Mouse (Mus musculus): ENCODE results near the gene Fxyd1. TPM values are rescaled to one million over a fixed set of nuclear protein-coding genes. Genes with fewer than 3 reads are reported as not detected.

Gene Fxyd1
- polyA plus RNA-seq, 1 experiment: 119 TPM

- no peaks in the 10 kb centered on the region for H3K27me3 ChIP-seq (replicated peaks; ENCODE audit: control insufficient read depth, insufficient read depth, low read length)
- no peak overlapping the region for H3K27ac ChIP-seq (ENCODE audit: insufficient read depth, low read depth, low read length)
- no peak for DNase-seq
- TF ChIP-seq POLR2A (IDR thresholded peaks at IDR 0.05; ENCODE audit: low read depth, low read length) (no peak), CTCF (conservative IDR thresholded peaks at IDR 0.05; ENCODE audit: insufficient read depth, insufficient read length, low read depth, low read length) (no peak)
- no peaks in the 10 kb centered on the region for H3K36me3 ChIP-seq (ENCODE audit: control insufficient read depth, insufficient read depth, low read length)
- no peak overlapping the region for H3K4me3 ChIP-seq (ENCODE audit: insufficient read depth, low read depth, low read length)
- no peaks in the 10 kb centered on the region for H3K4me1 ChIP-seq (ENCODE audit: control insufficient read depth, insufficient read depth, low read length)
- WGBS: 80% methylated on average over 8 of the region's 8 CpGs
Observed at GRCm38 (mm10) chr7:31079670-31080069, 22.7 kb upstream of the Fxyd1 start.

GRCm38 (mm10) chr7:31077885-31078445, 21.0 kb upstream of the Fxyd1 start:
- TF ChIP-seq CTCF (conservative IDR thresholded peaks at IDR 0.05; ENCODE audit: insufficient read depth, insufficient read length, low read depth, low read length) (peak; percentile 57), POLR2A (IDR thresholded peaks at IDR 0.05; ENCODE audit: low read depth, low read length) (no peak)
- DNase-seq: no peak
- Histone ChIP-seq H3K4me1 (ENCODE audit: control insufficient read depth, insufficient read depth, low read length) (no peaks in the 10 kb centered on the region), H3K27ac (ENCODE audit: insufficient read depth, low read depth, low read length) (no peak overlapping the region), H3K4me3 (ENCODE audit: insufficient read depth, low read depth, low read length) (no peak overlapping the region), H3K36me3 (ENCODE audit: control insufficient read depth, insufficient read depth, low read length) (no peaks in the 10 kb centered on the region), H3K27me3 (replicated peaks; ENCODE audit: control insufficient read depth, insufficient read depth, low read length) (no peaks in the 10 kb centered on the region)
- WGBS: 45% methylated on average over 5 of the region's 5 CpGs

DNA sequence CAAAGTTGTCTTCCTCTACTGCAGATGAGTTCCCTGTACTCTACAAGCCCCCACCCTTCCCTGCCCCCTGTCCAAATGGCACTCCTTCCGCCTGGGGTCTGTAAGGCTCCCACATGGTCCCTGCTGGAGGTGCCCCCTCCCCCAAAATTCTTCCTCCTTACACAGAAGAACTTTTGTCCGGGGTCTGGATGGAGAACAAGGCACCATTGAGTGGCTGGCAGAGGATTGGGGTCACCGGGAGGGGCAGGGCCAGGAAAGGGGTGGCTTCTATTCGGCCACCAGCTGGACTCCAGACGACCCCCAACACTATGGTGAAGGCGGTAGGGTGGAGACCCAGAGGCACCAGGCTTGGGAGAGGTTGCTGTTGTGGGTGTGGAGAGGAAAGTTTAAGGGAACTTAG, 20.5 kb upstream of the Fxyd1 start:
- Histone ChIP-seq H3K36me3 (ENCODE audit: control insufficient read depth, insufficient read depth, low read length) (no peaks in the 10 kb centered on the region), H3K27ac (ENCODE audit: insufficient read depth, low read depth, low read length) (no peak overlapping the region), H3K27me3 (replicated peaks; ENCODE audit: control insufficient read depth, insufficient read depth, low read length) (no peaks in the 10 kb centered on the region), H3K4me1 (ENCODE audit: control insufficient read depth, insufficient read depth, low read length) (no peaks in the 10 kb centered on the region), H3K4me3 (ENCODE audit: insufficient read depth, low read depth, low read length) (no peak overlapping the region)
- no peak for DNase-seq
- TF ChIP-seq CTCF (conservative IDR thresholded peaks at IDR 0.05; ENCODE audit: insufficient read depth, insufficient read length, low read depth, low read length) (no peak), POLR2A (IDR thresholded peaks at IDR 0.05; ENCODE audit: low read depth, low read length) (no peak)
- WGBS: 63% methylated on average over 6 of the region's 6 CpGs

DNA sequence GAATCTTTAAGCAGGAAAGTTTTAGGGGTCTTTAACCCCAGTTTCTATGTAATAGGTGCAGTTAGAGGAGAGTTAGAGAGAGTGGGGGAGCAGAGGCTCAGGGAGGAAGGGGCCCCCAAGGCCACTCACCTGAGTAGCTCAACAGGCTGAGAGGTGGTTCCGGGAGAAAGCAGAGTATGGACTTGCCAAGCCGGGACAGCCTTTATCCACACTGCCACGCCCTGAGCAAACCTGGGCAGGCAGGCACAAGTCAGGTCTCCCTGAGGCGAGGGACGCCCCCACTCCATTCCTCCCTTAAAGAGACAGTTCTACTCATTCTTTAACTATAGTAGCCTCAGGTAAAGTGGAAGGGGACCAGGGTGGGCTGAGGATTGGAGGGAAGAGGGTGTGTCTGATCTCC, 19.5 kb upstream of the Fxyd1 start, which contains the start of gene Fxyd3:
TSS of gene Fxyd3 (minus strand) at position 213 of the 400 bp plus-strand sequence.
- H3K4me3 ChIP-seq (ENCODE audit: insufficient read depth, low read depth, low read length): no peak within 1 kb of the TSS
- DNase-seq: no peak
- H3K27ac ChIP-seq (ENCODE audit: insufficient read depth, low read depth, low read length): no peak within 1 kb of the TSS
- TF ChIP-seq CTCF (conservative IDR thresholded peaks at IDR 0.05; ENCODE audit: insufficient read depth, insufficient read length, low read depth, low read length): no peak
- no peak for TF ChIP-seq POLR2A (IDR thresholded peaks at IDR 0.05; ENCODE audit: low read depth, low read length)
- H3K27me3 ChIP-seq (replicated peaks; ENCODE audit: control insufficient read depth, insufficient read depth, low read length): no peaks in the 10 kb centered on the region
- H3K4me1 ChIP-seq (ENCODE audit: control insufficient read depth, insufficient read depth, low read length): no peaks in the 10 kb centered on the region
- no peaks in the 10 kb centered on the region for H3K36me3 ChIP-seq (ENCODE audit: control insufficient read depth, insufficient read depth, low read length)
- 38% methylated on average over 5 of the region's 5 CpGs for WGBS

DNA sequence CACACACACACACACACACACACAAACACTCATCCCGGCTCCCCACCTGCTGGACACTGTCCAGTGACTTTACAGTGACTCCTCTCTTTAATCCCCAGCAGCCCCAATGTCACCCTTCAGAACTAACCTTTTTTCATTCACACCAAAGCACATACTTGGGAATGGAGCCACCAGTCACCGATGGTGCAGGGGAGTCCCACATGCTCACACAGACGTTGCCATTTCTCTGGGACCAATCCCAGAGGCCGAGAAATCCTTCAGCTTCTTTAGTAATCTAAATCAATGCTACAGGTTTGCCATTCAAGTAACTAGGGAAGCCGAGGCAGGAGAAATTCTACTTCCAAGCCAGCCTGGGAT, 17.7 kb upstream of the Fxyd1 start:
- Histone ChIP-seq H3K27me3 (replicated peaks; ENCODE audit: control insufficient read depth, insufficient read depth, low read length) (no peaks in the 10 kb centered on the region), H3K27ac (ENCODE audit: insufficient read depth, low read depth, low read length) (no peak overlapping the region), H3K4me3 (ENCODE audit: insufficient read depth, low read depth, low read length) (no peak overlapping the region), H3K36me3 (ENCODE audit: control insufficient read depth, insufficient read depth, low read length) (no peaks in the 10 kb centered on the region), H3K4me1 (ENCODE audit: control insufficient read depth, insufficient read depth, low read length) (no peaks in the 10 kb centered on the region)
- TF ChIP-seq POLR2A (IDR thresholded peaks at IDR 0.05; ENCODE audit: low read depth, low read length): no peak
- no peak for TF ChIP-seq CTCF (conservative IDR thresholded peaks at IDR 0.05; ENCODE audit: insufficient read depth, insufficient read length, low read depth, low read length)
- no peak for DNase-seq
- 50% methylated on average over 5 of the region's 5 CpGs for WGBS

GRCm38 (mm10) chr7:31074061-31074712, 17.2 kb upstream of the Fxyd1 start:
- WGBS: 59% methylated on average over 7 of the region's 7 CpGs
- DNase-seq: no peak
- no peak overlapping the region for H3K27ac ChIP-seq (ENCODE audit: insufficient read depth, low read depth, low read length)
- no peak overlapping the region for H3K4me3 ChIP-seq (ENCODE audit: insufficient read depth, low read depth, low read length)
- TF ChIP-seq POLR2A (IDR thresholded peaks at IDR 0.05; ENCODE audit: low read depth, low read length) (no peak), CTCF (conservative IDR thresholded peaks at IDR 0.05; ENCODE audit: insufficient read depth, insufficient read length, low read depth, low read length) (no peak)
- H3K4me1 ChIP-seq (ENCODE audit: control insufficient read depth, insufficient read depth, low read length): no peaks in the 10 kb centered on the region
- H3K36me3 ChIP-seq (ENCODE audit: control insufficient read depth, insufficient read depth, low read length): no peaks in the 10 kb centered on the region
- H3K27me3 ChIP-seq (replicated peaks; ENCODE audit: control insufficient read depth, insufficient read depth, low read length): no peaks in the 10 kb centered on the region

DNA sequence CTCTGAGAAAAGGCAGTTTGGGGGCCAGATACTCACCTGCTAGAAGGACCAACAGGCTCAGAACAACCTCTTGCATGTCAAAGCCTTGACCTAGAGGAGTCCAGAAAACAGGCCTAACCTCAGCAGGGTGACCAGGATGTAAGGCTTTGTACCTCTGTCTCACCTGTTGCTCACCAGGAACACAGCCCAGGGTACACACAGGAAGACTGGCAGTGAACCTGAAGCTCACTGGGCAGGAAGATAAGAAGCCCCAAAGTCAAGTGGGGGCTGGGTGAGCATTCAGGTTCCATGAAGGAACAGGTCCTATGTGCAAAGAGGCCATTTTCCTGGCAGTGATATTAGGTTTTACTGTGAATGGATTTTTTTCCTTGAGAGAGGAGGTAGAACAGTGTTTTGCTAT, 16.5 kb upstream of the Fxyd1 start:
- H3K27me3 ChIP-seq (replicated peaks; ENCODE audit: control insufficient read depth, insufficient read depth, low read length): no peaks in the 10 kb centered on the region
- H3K36me3 ChIP-seq (ENCODE audit: control insufficient read depth, insufficient read depth, low read length): no peaks in the 10 kb centered on the region
- no peaks in the 10 kb centered on the region for H3K4me1 ChIP-seq (ENCODE audit: control insufficient read depth, insufficient read depth, low read length)
- H3K4me3 ChIP-seq (ENCODE audit: insufficient read depth, low read depth, low read length): no peak overlapping the region
- TF ChIP-seq CTCF (conservative IDR thresholded peaks at IDR 0.05; ENCODE audit: insufficient read depth, insufficient read length, low read depth, low read length): no peak
- TF ChIP-seq POLR2A (IDR thresholded peaks at IDR 0.05; ENCODE audit: low read depth, low read length): no peak
- H3K27ac ChIP-seq (ENCODE audit: insufficient read depth, low read depth, low read length): no peak overlapping the region
- DNase-seq: no peak
